6 mouse cellular contexts compared by ENCODE assay signal in genomic region chr14:121130351-121130750, GRCm38 (mm10).
DNase-seq lines count a peak whose midpoint lies in the region; ATAC-seq and TF ChIP-seq lines count a peak whose summit lies in the region.
"Not testable (repeated sequence)": the region's sequence is repeated elsewhere in the genome, so short reads cannot be mapped to it uniquely, and the experiment has no call there.

No protein-coding gene starts in this region.

- H3K4me3 ChIP-seq in CH12.LX (replicated peaks in 1 of 3; ENCODE audit: low read depth in 2 of 3, low read length in 2 of 3, poor library complexity in 1 of 3); forebrain, embryonic 10.5 days; hindbrain, embryonic 10.5 days; kidney, embryonic 15.5 days (replicated peaks); lung, embryonic 14.5 days (ENCODE audit: low read depth, low read length): not testable (repeated sequence)

- TF ChIP-seq RAD21 in CH12.LX (IDR thresholded peaks at IDR 0.05; ENCODE audit: low read depth, low read length): not testable (repeated sequence)

- H3K27me3 ChIP-seq in CH12.LX (replicated peaks); forebrain, embryonic 10.5 days (ENCODE audit: poor library complexity, severe bottlenecking); hindbrain, embryonic 10.5 days (ENCODE audit: insufficient read depth, poor library complexity, severe bottlenecking); kidney, embryonic 15.5 days; lung, embryonic 14.5 days (ENCODE audit: insufficient read depth, low read length): not testable (repeated sequence)

- TF ChIP-seq POLR2A in CH12.LX (IDR thresholded peaks at IDR 0.05; ENCODE audit: low read depth, low read length): not testable (repeated sequence)

- dilution Hi-C loops in CH12.LX (cut with MboI; ENCODE audit: extremely low pct_ligation_motif_present, extremely low pct_unique_long_range_greater_than_20kb, low sequenced_read_pairs): not testable (repeated sequence)

- in situ Hi-C loops in CH12.LX (cut with MboI; ENCODE audit: low pct_ligation_motif_present, low pct_unique_long_range_greater_than_20kb, low sequenced_read_pairs): not testable (repeated sequence)

- not testable (repeated sequence) for H3K9ac ChIP-seq in CH12.LX (ENCODE audit: insufficient read depth, low read depth); kidney, embryonic 15.5 days; lung, embryonic 14.5 days

- H3K4me1 ChIP-seq in CH12.LX (ENCODE audit: control insufficient read depth in 1 of 2, insufficient read depth in 2 of 2): peaks cover 10 to 37% of the 10 kb centered on the region in 2 experiments; a peak in 3 of 4 replicates
- H3K4me1 ChIP-seq in forebrain, embryonic 10.5 days: peaks cover 41% of the 10 kb centered on the region
- peaks cover 29% of the 10 kb centered on the region for H3K4me1 ChIP-seq in hindbrain, embryonic 10.5 days (replicated peaks)
- peaks cover 73% of the 10 kb centered on the region for H3K4me1 ChIP-seq in kidney, embryonic 15.5 days
- not testable (repeated sequence) for H3K4me1 ChIP-seq in lung, embryonic 14.5 days (ENCODE audit: insufficient read depth)

- H3K27ac ChIP-seq in CH12.LX (ENCODE audit: insufficient read depth, low read depth): not testable (repeated sequence)
- H3K27ac ChIP-seq in forebrain, embryonic 10.5 days: 0 out of 2 replicates have a peak overlapping the region, but pooled peaks have one; percentile 40
- peak overlapping the region; percentile 17; the same call in 1 of the 2 replicates for H3K27ac ChIP-seq in hindbrain, embryonic 10.5 days
- peak overlapping the region; percentile 97 for H3K27ac ChIP-seq in kidney, embryonic 15.5 days
- 0 out of 2 replicates have a peak overlapping the region, but pooled peaks have one; percentile 3 for H3K27ac ChIP-seq in lung, embryonic 14.5 days (ENCODE audit: low read depth)

- not testable (repeated sequence) for ATAC-seq in kidney, embryonic 15.5 days (replicated peaks; ENCODE audit: low FRiP score); lung, embryonic 14.5 days (ENCODE audit: insufficient read depth)

- not testable (repeated sequence) for H3K36me3 ChIP-seq in CH12.LX (replicated peaks in 1 of 2; ENCODE audit: control insufficient read depth in 1 of 2, insufficient read depth in 1 of 2, low read length in 1 of 2); forebrain, embryonic 10.5 days (replicated peaks); hindbrain, embryonic 10.5 days; kidney, embryonic 15.5 days; lung, embryonic 14.5 days (ENCODE audit: insufficient read depth)

- H3K79me2 ChIP-seq in CH12.LX (replicated peaks; ENCODE audit: control insufficient read depth, extremely low read depth, insufficient read depth, poor library complexity, severe bottlenecking): not testable (repeated sequence)

- TF ChIP-seq EP300 in CH12.LX (IDR thresholded peaks at IDR 0.05; ENCODE audit: low read length): not testable (repeated sequence)

- not testable (repeated sequence) for H3K4me2 ChIP-seq in CH12.LX (ENCODE audit: insufficient read depth, low read depth, poor library complexity, severe bottlenecking); kidney, embryonic 15.5 days; lung, embryonic 14.5 days

- 89% methylated on average over 1 of the region's 1 CpGs for WGBS in forebrain, embryonic 10.5 days
- 40% methylated on average over 1 of the region's 1 CpGs for WGBS in hindbrain, embryonic 10.5 days
- WGBS in kidney, embryonic 15.5 days: 100% methylated on average over 1 of the region's 1 CpGs
- WGBS in lung, embryonic 14.5 days: 75% methylated on average over 1 of the region's 1 CpGs

- DNase-seq in CH12.LX (ENCODE audit: extremely low read depth); forebrain, embryonic 10.5 days (ENCODE audit: extremely low spot score, low spot score); hindbrain, embryonic 10.5 days (ENCODE audit: low spot score); lung, embryonic 14.5 days: not testable (repeated sequence)
- peak; percentile 50 for DNase-seq in brain, adult 2 months (ENCODE audit: low read depth, low spot score)

- H3K9me3 ChIP-seq in CH12.LX (replicated peaks; ENCODE audit: low read length); forebrain, embryonic 10.5 days; hindbrain, embryonic 10.5 days; kidney, embryonic 15.5 days (replicated peaks); lung, embryonic 14.5 days (ENCODE audit: low read depth, low read length): not testable (repeated sequence)

- TF ChIP-seq CTCF in CH12.LX (conservative IDR thresholded peaks at IDR 0.05 in 1 of 2, IDR thresholded peaks at IDR 0.05 in 1 of 2; ENCODE audit: low read depth in 2 of 2, low read length in 2 of 2); lung, embryonic 14.5 days (IDR thresholded peaks at IDR 0.05; ENCODE audit: low read depth): not testable (repeated sequence)

TF ChIP-seq in CH12.LX, 34 proteins besides CTCF, POLR2A, EP300 and RAD21:
- TF ChIP-seq ZNF384 (IDR thresholded peaks at IDR 0.05; ENCODE audit: low read depth, low read length): peak; percentile 60
TF ChIP-seq in CH12.LX: peak in this region for 1; not testable (repeated sequence) for 33.
